Mouse (Mus musculus) spleen, postnatal 10 days (tissue): ENCODE results near the gene Ly6f.
"Not testable (repeated sequence)": the region's sequence is repeated elsewhere in the genome, so short reads cannot be mapped to it uniquely, and the experiment has no call there.

ENCODE experiments used
- DNase-seq, 2 experiments: peaks; one replicate each; pipeline ENCODE4 v3.0.0; 2021 to 2022; ENCODE audit warnings: low spot score in 2 of 2

The Ly6f gene

DNA sequence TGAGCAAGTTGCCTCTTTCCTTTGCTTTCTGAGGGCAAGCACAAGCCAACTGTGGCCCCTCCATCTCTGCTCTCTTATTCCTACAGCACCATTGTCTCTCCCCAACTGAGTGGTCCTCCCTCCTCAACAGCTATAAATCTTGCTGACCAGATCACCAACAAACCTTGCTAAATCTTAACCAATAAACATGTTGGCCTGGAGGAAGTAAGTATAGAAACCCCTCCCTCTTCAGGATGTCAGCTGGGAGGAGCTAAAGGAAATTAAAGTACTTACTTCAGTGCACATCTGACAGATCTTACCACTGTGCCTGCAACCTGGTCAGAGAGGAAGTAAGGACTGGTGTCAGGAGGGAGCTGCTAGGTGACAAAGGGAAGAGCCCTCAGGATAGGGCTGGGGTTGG is at the start of gene Ly6f:
Ly6f (plus strand) TSS at position 301 of the 400 bp plus-strand sequence.
- no peak for DNase-seq

GRCm38 (mm10) chr15:75221942-75222341 is 46.3 kb upstream of the Ly6f start:
- DNase-seq: no peak

GRCm38 (mm10) chr15:75237736-75238288 is 30.4 kb upstream of the Ly6f start:
- DNase-seq: no peak

DNA sequence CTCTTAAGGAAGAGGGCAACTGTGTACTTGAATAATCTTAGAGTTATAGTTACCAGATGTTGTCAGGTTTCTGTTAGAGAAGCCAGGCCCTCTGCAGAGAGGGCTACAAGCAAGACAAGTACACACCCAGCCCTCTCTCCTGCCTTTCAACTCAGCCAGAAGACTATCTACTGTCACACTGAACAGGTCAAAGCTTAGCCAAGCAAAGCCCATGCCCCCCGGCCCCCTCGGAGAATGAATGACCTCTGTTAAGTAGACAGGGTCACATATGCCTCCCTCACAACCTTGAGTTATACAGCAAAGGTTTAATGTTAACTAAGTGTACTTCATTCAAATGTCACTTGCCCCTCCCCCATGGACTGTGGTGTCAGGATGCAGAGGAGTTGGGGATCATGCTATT is 27.7 kb upstream of the Ly6f start:
- DNase-seq: no peak

DNA sequence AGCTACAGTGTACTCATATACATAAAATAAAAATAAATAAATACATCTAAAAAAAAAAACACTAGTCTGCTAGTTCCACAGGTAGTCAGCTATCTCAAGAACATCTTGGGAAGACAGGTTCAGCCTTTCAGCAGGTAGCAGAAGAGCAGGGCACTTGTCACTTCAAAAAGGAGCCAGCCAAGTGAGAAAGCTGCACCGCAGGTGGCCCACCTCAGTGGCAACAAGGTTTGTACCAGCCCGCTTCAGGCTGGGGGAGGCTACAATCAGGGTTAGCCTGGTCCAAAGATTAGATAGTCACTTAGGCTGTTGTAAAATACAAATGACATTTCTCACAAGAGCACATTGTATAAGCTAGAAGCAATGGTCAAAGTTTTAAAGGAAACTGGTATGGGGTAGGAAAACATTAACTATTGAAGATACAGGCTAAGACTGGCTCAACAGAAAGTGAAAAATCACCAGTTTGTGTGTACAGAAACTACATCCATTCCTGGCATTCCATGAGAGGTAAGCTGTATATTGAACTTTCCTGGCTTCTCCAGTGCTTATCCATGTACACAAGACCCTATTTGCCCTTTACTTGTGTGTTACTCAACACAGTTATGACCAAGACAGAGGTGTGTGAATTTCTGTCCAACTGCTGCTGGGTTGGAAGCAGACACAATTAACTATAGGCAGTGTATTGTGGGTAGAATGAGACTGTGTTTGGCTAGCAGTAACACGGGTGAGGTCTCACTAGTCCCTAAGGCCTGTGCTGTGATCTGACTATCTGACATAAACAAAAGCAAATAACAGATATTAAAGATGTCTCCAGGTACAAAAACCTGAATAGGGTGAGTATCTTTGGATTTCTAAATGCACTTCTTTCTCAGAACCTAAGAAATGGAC is 25.2 kb upstream of the Ly6f start:
- no peak for DNase-seq

GRCm38 (mm10) chr15:75254671-75255070 is 13.6 kb upstream of the Ly6f start:
- no peak for DNase-seq

DNA sequence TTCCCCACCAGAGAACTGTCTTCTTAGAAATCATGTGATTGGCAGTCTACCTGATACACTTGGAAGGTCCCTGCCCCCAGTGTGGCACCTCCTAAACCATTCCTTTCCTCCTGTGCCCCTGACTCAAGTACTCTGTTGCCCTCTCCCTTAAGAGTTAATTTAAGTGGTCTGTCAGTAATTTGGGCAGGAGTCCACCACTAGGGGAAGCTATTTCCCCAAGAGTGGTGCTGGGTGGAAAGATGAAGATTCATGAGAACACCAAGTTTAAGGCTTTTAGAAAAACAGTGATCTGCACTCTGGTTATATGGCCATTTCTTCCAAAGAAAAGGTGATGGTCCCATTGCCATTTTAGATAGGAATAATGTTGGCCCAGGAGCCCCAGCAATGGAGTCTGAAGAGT is 2.4 kb upstream of the Ly6f start:
- DNase-seq: no peak

DNA sequence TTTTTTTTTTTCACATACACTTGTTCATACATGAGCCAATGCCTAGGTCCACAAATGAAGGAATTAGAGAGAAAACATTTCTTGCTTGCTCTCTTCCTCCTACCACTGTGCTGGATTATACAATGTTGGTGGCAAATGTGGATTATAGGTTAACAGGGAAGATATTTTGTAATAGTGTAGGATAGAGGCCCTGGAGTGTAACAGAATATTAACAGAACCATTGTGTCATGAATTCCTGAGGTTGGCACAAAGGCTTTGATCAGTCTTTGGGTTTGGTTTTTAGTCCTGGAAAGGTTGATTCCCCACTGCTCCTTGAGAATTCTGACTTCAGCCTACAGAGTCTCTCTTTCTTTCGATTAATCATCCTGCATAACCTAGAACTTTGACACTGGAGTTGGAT is 1.6 kb upstream of the Ly6f start:
- no peak for DNase-seq

GRCm38 (mm10) chr15:75268916-75269829 is 952 bp downstream of the Ly6f start:
- DNase-seq: no peak

DNA sequence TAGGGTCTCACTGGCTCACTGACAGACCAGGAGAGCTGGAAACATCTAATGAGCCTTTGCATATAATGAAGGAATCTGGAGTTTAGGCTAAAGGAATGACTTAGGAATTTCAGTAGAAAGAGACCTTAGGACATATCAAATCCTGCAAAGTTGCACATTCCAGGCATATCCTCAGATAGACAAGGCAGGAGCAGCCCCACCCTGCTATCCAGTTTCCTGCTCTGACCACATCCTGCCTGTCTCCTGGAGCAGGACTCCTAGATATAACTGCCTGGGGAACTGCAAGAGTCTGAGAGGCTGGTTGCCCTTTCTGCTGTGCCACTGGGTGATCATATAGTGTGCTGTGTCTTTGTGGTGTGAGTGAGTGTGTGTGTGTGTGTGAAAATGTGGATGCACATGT is 1.9 kb downstream of the Ly6f start:
- DNase-seq: no peak

DNA sequence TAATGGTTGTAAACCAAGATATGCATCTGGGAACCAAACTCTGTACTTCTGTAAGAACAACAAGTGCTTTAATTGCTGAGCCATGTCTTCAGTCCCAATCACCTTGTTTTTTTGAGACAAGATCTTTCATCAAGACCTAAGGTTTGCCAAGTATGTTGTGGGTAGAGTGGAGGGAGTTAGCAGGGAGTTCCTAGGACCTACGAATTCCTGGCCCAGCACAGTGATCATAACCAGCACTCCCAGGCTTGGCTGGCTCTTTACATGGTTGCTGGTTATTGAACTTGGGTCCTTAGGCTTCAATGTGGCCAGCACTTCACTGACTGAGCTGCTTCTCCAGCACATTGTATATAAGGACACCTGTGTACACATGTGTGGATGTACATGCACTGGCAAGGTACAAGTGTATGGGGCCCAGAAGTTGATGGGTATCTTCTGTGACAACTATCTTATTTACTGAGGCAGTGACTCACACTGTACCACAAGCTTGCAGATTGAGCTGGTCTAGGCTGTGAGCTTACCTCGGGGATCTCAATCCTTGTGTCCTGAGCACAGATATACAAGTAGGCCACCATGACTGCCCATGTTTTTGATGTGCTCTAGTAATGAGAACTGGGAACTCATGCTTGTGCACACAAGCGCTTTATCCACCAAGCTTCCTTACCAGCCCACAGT is 2.6 kb downstream of the Ly6f start:
- no peak for DNase-seq

GRCm38 (mm10) chr15:75271426-75271825 is 3.2 kb downstream of the Ly6f start:
- DNase-seq: no peak

- DNase-seq: no peak
Measured at GRCm38 (mm10) chr15:75271891-75272290, 3.7 kb downstream of the Ly6f start.

- not testable (repeated sequence) for DNase-seq
Measured at GRCm38 (mm10) chr15:75281991-75282390, 13.8 kb downstream of the Ly6f start.

DNA sequence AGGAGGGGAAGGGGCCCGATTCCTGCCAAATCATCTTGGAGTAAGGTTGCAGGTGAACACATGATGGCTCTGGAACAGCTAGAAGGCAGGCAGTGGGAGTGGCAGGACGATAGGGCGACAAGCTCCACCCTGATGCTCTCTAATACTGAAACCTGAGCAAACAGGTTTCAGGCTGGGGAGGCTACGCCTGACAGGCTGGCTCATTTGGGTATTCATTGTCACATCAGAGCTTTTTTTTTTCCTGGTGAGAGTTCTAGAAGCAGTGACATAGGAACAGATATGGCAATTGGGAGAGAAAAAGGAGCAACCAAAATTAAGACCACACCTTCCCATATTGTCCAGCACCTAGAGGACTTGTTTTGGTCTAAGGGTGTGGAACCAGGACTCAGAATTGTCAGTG is 18.3 kb downstream of the Ly6f start:
- not testable (repeated sequence) for DNase-seq

- no peak for DNase-seq
Measured at GRCm38 (mm10) chr15:75292377-75292776, 24.2 kb downstream of the Ly6f start.

DNA sequence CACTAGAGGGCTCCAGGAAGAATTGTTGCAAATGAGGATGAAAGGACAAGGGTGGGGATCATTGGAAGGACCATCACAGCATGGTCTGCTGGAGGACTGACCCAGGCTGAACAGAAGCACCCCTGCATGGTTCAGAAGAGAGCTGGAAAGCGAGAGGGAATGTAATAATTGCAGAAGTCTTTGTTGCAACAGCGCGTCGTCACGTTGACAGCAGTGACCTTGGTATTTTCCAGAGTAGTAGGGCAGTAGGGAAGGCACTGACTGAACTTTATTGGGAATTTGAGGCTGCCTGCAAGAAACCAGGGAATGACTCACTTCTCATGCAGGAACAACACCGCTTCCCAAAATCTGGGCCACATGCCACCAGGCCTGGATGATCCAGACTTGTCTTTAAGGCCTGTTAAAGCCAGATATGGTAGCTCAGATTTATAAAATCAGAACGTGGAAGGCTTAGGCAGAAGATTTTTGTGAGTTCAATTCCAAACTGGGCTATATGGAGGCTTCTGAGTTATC is 25.7 kb downstream of the Ly6f start:
- no peak for DNase-seq

GRCm38 (mm10) chr15:75306101-75306500 is 37.9 kb downstream of the Ly6f start:
- no peak for DNase-seq

DNA sequence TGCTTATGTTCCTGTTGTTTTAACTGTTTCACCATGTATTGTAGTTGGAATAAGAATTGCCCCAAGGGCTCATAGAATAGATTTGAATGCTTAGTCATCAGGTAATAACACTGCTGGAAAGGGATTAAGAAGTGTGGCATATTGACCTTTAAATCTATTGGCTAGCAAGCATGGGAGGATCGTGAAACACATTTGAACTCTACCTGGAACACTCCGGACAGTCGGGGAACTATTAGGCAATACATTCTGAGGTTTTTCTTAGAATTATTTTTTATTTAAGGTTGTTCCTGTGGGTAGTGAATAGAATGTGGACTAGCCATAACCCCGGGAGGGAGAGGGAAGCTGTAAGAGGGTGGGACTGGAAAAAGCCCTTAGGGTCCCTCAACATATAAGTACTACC is 41.0 kb downstream of the Ly6f start:
- no peak for DNase-seq

- DNase-seq: no peak
Measured at GRCm38 (mm10) chr15:75309946-75310345, 41.7 kb downstream of the Ly6f start.

DNA sequence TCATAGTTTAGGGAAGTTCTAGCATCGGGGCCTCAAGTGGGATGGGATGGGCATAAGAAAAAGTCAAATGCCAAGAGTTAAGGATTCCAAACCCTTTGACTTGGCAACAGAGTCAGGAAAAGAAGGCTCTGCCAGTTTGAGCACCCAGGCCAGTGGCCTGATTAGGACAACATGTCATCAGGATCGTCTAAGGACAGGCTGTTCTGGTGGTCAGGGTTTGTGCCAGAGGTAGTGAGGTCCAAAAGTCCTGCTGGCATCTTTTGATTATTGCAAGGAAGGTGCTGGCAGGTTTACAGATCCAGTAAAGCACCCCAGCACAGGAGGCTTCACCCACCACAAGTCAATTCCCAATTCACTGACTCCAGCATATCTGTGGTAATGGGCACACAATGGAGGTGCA is 46.2 kb downstream of the Ly6f start:
- no peak for DNase-seq

GRCm38 (mm10) chr15:75317255-75317654 is 49.0 kb downstream of the Ly6f start:
- DNase-seq: no peak
